Mouse (Mus musculus) gastrocnemius, adult 2 months (tissue): ENCODE measurements around the gene Baz2b. TPM values are rescaled to one million over a fixed set of nuclear protein-coding genes. Genes with fewer than 3 reads are reported as not detected.
"Not testable (repeated sequence)": the region's sequence is repeated elsewhere in the genome, so short reads cannot be mapped to it uniquely, and the experiment has no call there.

Source experiments
- DNase-seq: peaks from one replicate; pipeline ENCODE4 v3.0.0; 2022
- H3K27ac ChIP-seq: fragments of 200-600 bp; 2 replicates; pipeline ENCODE4 v1.8.1; 2022; ENCODE audit warnings: mild to moderate bottlenecking
- H3K4me3 ChIP-seq: fragments of 200-600 bp; 2 replicates; pipeline ENCODE4 v1.8.1; 2022; ENCODE audit warnings: mild to moderate bottlenecking, moderate library complexity
- CTCF ChIP-seq: fragments of 200-600 bp; IDR thresholded peaks from 2 replicates; pipeline ENCODE4 v1.8.1; 2022; ENCODE audit warnings: antibody characterized with exemption, mild to moderate bottlenecking, moderate library complexity
- intact Hi-C: fragments of 180-260 bp; cut with DNase I; formaldehyde crosslinking; loops from one replicate; pipeline ENCODE4 v1.15.1; 2025
- total RNA-seq, 2 experiments: library from RNA; stranded (reverse); gene quantifications; 2 replicates each; pipeline ENCODE4 v1.2.3; 2021

The Baz2b gene
- total RNA-seq, 2 experiments from 2014 or later = 31.3 to 35.3 TPM

DNA sequence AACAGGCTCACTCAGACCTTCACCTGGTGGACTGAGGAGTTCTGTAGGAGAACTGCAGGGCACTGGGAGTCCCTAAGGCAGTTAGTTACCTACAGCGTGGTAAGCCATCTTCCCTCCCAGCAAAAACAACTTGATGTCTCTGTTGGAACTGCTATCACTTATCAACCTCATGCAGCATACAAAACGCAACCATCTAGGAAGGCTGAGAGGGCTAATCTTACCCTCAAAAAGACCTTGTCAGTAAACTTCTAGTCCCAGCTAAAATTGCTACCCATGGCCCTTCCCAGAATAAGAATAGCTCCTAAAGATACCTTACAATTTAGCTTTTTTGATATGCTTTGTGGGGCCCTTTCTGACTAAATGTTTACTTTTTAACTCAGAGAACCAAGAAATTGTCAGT lies 67.4 kb downstream of the Baz2b start:
- no peak overlapping the region for H3K27ac ChIP-seq
- intact Hi-C loops = no loop called here
- no peak for TF ChIP-seq CTCF
- DNase-seq = no peak
- H3K4me3 ChIP-seq = no peak overlapping the region

DNA sequence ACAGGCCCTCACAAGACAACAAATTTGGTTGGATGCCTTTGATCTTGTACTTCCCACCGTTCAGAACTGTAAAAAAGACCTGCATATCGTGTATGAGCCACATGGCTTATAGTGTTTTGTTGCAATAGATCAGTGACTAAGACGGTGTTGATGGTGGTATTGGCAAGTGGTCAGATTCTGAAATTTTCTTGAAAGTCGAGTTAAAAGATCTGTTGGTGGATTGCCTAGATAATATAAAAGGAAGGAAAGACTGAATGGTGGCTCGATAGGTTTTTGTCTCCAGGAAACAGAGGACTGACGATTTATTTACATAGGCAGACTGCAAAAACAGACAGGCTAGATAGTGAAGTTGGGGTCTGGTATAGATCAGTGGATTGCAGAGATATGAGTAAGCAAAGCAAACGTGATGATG lies 70.9 kb downstream of the Baz2b start:
- intact Hi-C loops = no loop called here
- Histone ChIP-seq H3K4me3 (no peak overlapping the region), H3K27ac (no peak overlapping the region)
- no peak for DNase-seq
- TF ChIP-seq CTCF = no peak

DNA sequence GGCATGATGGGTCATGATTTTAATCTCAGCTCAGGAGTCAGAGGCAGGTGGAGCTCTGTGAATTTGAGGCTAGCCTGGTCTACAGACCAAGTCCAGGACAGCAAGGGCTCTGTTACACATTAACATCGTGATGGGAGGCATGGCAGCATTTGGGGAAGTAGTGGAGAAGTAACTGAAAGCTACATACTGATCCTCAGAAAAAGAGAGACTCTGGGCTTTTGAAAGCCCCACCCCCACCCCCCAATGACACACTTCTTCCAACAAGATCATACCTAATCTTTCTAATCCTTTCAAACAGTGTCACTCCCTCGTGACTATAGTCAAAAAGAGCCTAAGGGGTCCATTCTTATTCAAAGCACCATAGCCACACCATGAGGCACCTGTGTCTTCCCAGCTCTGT lies 73.8 kb downstream of the Baz2b start:
- H3K27ac ChIP-seq = no peak overlapping the region
- intact Hi-C loops = loop anchor here (1.0 kb wide), 1 partner anchor 73 kb away; no protein-coding TSS in a partner anchor
- H3K4me3 ChIP-seq = no peak overlapping the region
- no peak for DNase-seq
- no peak for TF ChIP-seq CTCF

DNA sequence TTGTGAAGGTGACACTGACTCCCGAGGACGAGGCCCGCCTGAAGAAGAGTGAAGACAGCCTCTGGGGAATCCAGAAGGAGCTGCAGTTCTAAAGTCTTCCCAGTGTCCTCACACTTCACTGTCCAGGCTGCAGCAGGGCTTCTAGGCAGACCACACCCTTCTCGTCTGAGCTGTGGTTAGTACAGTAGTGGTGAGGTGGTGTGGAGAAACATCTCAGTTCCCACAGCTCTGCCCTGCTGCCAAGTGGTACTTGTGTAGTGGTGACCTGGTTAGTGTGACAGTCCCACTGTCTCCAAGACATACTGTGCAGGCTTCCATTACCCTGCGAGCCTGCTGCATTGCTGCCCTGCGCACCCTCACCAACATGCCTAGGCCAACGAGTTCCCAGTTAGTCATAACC lies 74.7 kb downstream of the Baz2b start:
- H3K4me3 ChIP-seq, DNase-seq, H3K27ac ChIP-seq, intact Hi-C loops: not testable (repeated sequence)

DNA sequence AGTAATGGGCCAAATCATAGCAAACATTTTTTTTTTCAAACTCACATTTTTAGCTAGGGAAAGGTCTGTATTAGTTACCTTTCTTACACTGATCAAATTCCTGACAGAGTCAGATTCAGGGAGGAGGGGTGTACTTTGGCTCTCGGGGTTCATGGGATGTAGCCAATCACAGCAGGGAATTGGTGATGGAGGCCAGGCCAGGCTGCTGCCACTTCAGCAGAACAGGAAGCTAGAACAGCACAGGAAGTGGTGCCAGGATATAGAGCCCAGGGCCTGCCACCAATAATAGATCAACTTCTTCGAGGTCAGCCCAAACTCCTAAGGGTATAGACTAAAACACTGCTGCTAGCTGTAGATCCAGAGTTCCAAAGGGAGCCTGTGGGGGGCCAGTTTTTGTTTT lies 76.6 kb downstream of the Baz2b start:
- no peak overlapping the region for H3K4me3 ChIP-seq
- no peak for TF ChIP-seq CTCF
- DNase-seq = no peak
- peak overlapping the region; percentile 63 for H3K27ac ChIP-seq
- intact Hi-C loops = no loop called here

DNA sequence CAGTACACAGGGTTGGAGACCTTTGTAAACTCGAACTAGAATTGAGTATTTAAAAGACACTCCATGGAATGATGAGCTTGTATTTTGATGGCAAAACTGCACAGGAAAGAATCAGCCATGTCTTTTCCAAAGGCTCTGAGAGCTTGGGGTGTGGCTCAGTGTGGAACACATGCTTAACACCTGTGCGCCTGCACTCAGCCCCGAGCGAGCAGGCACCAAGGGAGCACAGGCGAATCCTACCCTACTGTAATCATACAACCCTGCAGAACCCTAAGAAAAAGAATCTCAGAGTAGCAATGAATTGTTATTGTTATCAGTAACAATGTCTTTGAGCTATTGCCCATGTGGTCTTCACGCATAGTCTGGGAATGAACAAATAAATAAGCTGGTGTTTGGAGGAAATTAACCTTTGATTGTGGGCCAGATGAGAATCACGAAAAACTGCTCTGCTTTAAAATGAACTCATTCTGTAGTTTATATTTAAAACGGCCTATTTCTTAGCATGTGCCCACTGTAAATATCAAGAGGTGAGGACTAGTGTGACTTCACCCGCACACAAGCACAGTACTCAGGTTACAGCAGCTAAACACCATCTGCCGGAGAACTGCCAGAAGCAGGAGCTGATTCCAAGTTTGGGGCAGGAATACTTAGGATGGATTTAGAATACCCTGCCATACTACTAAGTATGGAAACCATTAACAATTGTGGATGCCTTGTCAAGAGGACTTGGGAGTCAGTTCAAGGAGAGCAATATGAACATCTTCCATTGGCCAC lies 77.2 kb downstream of the Baz2b start:
- Histone ChIP-seq H3K4me3 (no peak overlapping the region), H3K27ac (peak overlapping the region; percentile 63)
- intact Hi-C loops = no loop called here
- TF ChIP-seq CTCF = no peak
- peak; percentile 73 for DNase-seq

DNA sequence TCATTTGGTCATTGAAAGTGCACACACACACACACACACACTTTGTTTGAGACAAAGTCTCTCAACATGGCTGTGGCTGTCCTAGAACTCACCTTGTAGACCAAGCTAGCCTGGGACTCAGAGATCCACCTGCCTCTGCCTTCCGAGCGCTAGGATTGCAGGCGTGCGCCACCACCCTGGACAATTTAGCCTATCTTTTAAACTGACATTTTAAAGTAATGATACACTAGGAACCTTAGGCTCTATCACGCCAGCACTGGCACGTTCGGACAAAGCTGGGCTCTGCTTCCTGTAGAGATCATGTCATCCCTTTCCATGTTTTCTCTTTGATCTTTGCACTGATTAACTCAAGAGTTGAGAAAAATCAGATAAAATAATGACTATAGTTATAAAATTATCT lies 81.0 kb downstream of the Baz2b start:
- Histone ChIP-seq H3K27ac (no peak overlapping the region), H3K4me3 (no peak overlapping the region)
- TF ChIP-seq CTCF = no peak
- intact Hi-C loops = loop anchor here (5.0 kb wide), 1 partner anchor 166 kb away; no protein-coding TSS in a partner anchor
- DNase-seq = no peak

DNA sequence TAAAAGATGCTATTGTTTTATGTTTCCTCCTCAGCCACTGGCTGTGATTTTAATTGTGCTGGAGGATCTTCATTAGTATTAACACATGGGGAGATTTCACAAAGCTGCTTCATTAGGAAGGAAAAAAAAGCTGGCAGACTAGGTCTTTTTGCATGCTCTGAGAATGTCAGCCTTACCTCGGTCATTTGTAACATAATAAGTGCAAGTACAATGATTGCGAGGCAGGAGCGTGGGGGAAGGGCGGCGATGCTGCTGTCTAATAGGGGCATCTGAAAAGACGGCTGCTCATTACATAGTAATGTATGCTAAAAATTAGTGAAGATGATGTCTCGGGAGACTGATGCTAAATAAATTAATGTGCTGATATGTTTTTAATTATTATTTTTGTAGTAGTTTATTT lies 82.8 kb downstream of the Baz2b start:
- peak overlapping the region; percentile 96 for H3K4me3 ChIP-seq
- peak overlapping the region; percentile 100 for H3K27ac ChIP-seq
- no peak for TF ChIP-seq CTCF
- intact Hi-C loops = loop anchor here (5.0 kb wide), 1 partner anchor 165 kb away; no protein-coding TSS in a partner anchor
- peak; percentile 35 for DNase-seq

DNA sequence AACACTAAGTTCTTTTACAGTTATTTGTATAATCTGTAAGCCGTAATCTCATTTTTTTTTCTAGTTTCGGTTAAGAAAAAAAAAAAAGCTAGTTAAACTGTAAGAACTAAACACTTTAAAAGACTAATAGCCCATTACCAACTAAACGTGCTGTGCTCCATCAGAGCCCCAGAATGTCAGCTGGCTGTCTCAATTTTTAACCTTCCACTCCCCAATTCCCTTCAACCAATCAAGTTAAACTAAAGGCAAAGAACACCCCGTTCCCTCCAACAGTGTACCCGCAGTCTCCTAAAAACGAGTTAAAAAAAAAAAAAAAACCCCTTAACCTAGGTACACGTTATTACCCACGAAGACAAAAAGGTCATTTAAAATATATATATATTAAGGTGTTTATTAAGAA lies 83.3 kb downstream of the Baz2b start:
- intact Hi-C loops = loop anchor here (5.0 kb wide), 1 partner anchor 164 kb away; no protein-coding TSS in a partner anchor
- Histone ChIP-seq H3K4me3 (peak overlapping the region; percentile 96), H3K27ac (peak overlapping the region; percentile 100)
- TF ChIP-seq CTCF = no peak
- no peak for DNase-seq

DNA sequence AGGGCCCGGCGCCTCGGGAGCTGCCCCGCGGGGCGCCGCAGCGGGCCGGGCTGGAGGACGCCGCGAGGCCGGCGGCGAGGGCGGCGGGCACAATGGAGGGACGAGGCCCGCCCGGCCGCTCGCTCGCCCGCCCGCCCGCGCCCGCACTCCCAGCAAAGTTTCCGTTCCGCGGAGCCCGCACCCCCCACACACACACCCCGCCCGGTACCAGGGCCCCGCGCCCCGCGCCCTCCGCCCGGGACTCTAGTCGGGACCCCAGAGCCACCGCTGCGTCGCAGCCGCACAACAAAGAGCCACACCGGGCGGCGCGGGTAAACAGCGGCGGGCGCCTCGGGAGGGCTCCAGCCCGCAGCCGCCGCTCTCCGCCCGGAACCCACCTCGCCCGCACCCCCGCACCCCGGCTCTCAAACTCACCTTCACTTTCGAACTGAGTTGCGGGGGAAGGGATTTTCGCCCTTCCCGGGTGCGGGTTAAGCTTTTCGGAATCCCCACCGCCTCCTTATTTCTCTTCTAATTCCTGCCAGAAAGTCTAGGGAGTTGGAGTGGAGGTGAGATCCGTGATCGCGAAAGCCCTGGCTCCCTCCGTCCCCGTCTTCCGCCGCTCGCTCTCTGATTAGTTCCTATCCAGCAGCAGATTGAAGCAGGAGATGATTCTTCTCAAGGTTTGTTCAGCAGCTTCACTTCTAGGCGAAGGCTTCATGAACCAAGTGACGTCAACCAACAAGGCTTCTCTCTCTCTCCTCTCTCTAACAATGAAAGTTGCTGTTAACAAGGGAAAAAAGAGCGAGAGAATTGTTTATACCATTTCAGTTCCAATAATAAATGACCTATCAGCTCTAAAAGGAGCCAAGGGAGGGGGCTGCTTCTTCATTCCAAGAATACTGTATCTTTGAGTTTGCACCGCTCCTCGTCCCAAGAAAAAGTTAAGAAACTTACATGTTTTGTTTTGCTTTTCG lies 84.3 kb downstream of the Baz2b start:
- H3K4me3 ChIP-seq = peak overlapping the region; percentile 96
- intact Hi-C loops = loop anchor here (1.0 to 5.0 kb wide), 3 partner anchors 84 to 163 kb away; partner anchors contain the start of genes Baz2b and March7
- H3K27ac ChIP-seq = peak overlapping the region; percentile 100
- DNase-seq = peak; percentile 80
- no peak for TF ChIP-seq CTCF

DNA sequence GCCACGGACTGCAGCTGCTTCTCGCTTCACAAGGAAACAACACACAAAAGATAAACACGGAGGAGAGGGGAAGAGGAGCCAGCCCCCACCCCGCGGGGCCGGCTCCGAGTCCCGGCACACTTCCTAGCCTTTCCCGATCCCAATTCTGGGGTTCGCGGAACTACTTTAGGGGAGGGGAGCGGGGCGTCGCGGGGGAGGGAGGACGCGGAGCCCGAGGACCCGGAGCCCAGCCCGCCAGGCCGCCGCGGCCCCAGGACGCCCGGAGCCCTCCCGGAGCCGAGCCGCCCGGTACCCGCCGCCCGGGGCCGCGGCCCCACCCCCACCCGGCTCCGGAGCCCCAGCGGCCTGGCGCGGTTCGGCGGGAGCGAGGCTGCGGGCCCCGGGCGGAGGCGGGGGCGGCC lies 85.0 kb downstream of the Baz2b start:
- no peak for TF ChIP-seq CTCF
- intact Hi-C loops = loop anchor here (1.0 to 5.0 kb wide), 3 partner anchors 85 to 162 kb away; partner anchors contain the start of genes Baz2b and March7
- Histone ChIP-seq H3K4me3 (peak overlapping the region; percentile 96), H3K27ac (peak overlapping the region; percentile 100)
- DNase-seq = no peak

DNA sequence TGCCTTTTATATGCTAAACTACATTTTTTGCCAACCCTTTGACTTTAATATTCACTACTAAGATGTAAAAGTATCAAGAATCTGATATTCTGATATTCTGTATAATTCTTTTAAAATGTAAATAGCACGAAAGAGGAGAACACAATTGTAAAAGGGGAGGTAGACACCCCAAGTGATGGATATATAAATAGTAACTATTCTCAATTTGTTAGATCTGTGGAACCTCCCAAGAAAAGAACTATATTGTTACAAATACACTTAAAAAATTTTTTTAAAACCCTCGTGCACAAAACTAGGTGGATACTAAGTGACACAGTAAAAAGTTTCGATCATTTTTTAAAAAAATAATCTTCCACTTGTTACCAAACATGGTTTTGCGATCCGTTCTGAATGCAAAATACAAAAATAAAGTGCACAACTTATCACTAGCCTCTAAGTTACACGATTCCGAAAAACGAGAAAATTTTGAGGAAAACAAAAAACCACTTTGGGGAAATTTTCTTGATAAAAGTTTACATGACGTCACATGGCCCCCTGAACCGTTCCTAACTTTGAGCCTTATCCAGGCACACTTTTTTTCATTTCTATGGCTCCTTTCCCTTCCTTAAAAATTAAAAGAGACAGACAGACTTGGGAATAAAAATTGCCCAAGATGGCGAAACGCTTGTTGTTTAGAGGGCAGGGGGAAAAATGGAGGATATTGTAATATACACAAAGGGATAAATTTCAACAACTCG lies 85.6 kb downstream of the Baz2b start:
- intact Hi-C loops = loop anchor here (2.0 kb wide), 1 partner anchor 87 kb away; no protein-coding TSS in a partner anchor
- no peak for DNase-seq
- no peak for TF ChIP-seq CTCF

More for the DNA sequence above, 85.6 kb downstream of the Baz2b start:
- Histone ChIP-seq H3K27ac (peak overlapping the region; percentile 100), H3K4me3 (peak overlapping the region; percentile 96)
